Mouse (Mus musculus): ENCODE measurements at regions not wholly inside any gene's neighbourhood (a gene's known extent, or its start where the extent isn't known, plus 50 kb on each side); places are given as distances from the start of the nearest gene placed in this dataset.

GRCm38 (mm10) chr10:43765275-43765674 lies 136.3 kb downstream of the Qrsl1 start:
- TF ChIP-seq CTCF (IDR thresholded peaks at IDR 0.05; ENCODE audit: borderline replicate concordance, insufficient read depth, low read depth, low read length) (no peak), POLR2A (IDR thresholded peaks at IDR 0.05; ENCODE audit: borderline replicate concordance, insufficient read depth, low read length) (no peak)
